Mouse (Mus musculus): ENCODE measurements around the gene Pdcd6ip. TPM values are rescaled to one million over a fixed set of nuclear protein-coding genes. Genes with fewer than 3 reads are reported as not detected.

The Pdcd6ip gene
- total RNA-seq, 2 experiments from 2014 or later, result 65.3 to 68.0 TPM

DNA sequence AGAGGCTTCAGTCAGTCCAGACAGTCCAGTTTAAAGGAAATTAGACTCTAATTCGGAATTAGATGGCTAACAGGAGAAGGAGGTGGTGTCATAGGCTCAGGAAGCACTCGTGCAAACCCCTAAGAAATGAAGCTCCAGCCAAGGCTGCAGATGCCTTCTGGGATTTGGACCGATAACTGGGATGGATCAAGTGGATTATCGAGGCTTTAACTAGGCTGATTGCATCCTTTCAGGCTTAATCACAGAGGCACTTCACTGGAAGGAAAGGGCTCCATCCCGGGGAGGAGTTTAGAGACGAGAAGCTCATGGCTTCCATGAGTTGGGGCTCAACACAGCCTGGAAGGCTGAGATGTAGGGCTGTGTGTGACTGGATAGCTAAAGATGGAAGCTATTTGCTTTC, 84.0 kb downstream of the Pdcd6ip start:
- DNase-seq, result no peak

DNA sequence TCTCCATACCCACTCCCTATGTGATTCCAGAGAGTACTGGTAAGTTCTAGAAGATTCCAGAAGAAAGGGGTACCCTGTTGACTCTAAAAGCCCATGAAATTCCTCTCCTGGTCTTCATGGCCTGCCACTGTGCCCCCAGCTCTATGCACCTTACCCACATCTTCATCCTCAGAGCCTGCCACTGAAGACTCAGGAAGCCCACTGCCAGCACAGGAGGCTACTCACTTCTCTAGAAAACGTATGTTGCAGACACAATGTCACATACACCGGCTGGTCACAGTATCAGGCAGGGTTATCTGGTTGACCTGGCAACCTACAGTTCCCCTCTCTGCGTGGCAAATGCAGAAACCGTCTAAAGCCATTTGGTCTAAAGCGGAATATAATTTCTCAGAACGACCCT, 91.0 kb downstream of the Pdcd6ip start:
- no peak for DNase-seq

DNA sequence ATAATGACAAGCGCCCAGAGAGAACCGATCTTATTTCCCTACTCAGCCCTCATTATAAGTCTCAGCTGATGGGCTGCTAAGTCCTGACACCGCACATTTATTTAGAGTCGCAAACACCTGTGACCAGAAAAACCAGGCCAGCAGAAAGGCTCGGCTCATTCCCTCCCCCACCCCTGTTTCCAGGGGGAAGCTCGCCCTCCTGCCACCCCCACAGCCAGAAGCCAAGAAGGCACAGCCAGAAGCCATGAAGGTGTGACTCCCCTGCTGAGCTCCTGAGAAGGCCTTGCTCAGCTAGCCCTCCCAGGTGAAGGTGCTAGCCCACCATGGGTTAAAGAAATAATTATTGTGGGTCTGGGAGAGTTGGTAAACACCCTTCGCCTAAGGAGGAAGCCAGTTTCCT, 97.3 kb downstream of the Pdcd6ip start:
- no peak for DNase-seq

DNA sequence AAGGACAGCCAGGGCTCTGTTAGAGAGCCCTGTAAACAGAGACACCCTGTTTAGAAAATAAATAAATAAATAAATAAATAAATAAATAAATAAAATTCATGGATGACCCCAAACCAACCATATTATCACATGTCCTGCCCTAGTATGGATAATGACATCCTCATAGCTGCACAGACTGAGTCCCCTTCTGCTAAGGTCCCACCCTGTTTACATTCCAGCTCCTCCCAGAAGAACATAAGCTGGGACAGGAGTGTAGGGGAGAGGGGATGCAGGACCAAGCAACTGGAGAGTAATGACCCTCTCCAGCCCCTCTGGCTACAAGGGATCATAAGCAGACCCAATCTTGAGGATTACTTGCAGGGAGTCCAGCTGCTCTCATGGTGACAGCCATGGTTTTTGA, 105.9 kb downstream of the Pdcd6ip start:
- no peak for DNase-seq

Other genes starting within 250 kb of the Pdcd6ip start
- 100 to 1,000 TPM; 211 to 212 TPM for gene Clasp2, start 33.2 kb upstream of the Pdcd6ip start, total RNA-seq (2021)
- 10 to 100 TPM; 76.1 to 85.1 TPM for gene Ubp1, start 222.7 kb upstream of the Pdcd6ip start, total RNA-seq (2021)